Mouse (Mus musculus) embryo, embryonic 11 days (tissue): ENCODE data around the gene Nes.

ENCODE experiments used
- DNase-seq: peaks from one replicate; pipeline ENCODE4 v3.0.0-alpha.2; 2015

Nes gene

DNA sequence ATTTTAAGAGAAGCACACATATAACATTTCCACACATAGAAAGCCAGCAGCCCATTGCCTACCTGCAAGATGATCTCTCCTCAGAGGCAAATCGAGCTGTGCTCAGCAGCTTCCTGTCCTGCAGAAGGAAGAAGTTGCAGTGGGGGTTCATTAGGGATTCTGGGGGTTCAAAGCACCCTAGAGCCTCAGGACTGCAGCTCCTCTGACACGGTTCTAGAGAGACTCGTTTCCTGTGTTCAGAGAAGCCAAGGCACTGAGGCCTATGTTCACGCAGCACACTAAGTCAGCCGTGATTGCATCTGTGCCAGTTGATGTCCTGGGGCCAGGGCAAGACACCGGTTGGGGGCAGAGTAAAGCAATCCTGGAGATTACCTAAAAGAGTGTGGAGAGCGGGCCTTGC lies 55.9 kb downstream of the Nes start:
- DNase-seq, result no peak

- DNase-seq, result no peak
Observed at GRCm38 (mm10) chr3:88027434-88028186, 56.7 kb downstream of the Nes start, which contains the start of gene Hapln2. Hapln2 (minus strand) TSS chr3:88027583.
